Mouse (Mus musculus): Measurements from ENCODE around the gene Chfr. TPM values are rescaled to one million over a fixed set of nuclear protein-coding genes. Genes with fewer than 3 reads are reported as not detected.

Chfr gene
- polyA plus RNA-seq (2015; fragmentation: Nextera tagmentation; extraction: Ambion mirVana): 39.4 and 39.7 TPM in 2 replicates

GRCm38 (mm10) chr5:110135293-110136086, at the start of gene Chfr:
Gene Chfr, plus strand, starts transcription at chr5:110135842.
- Histone ChIP-seq H3K27me3 (ENCODE audit: control insufficient read depth, insufficient read depth, low read length) (no peaks in the 10 kb centered on the region), H3K4me2 (ENCODE audit: low read depth, low read length) (peak within 1 kb of the TSS; percentile 68), H3K27ac (ENCODE audit: low read length) (peak within 1 kb of the TSS; percentile 63), H3K4me1 (ENCODE audit: control insufficient read depth, insufficient read depth, low read length) (0 out of 2 replicates have a peak, but pooled peaks cover 2% of the 10 kb centered on the region), H3K9me3 (replicated peaks; ENCODE audit: control insufficient read depth, low read length) (peaks cover 7% of the 10 kb centered on the region; the same call in 1 of the 2 replicates), H3K36me3 (ENCODE audit: control insufficient read depth, insufficient read depth, low read length) (no peaks in the 10 kb centered on the region), H3K4me3 (replicated peaks; ENCODE audit: low read length) (peak within 1 kb of the TSS; percentile 88), H3K9ac (ENCODE audit: low read length) (peak within 1 kb of the TSS; percentile 86)
- peak; percentile 100 for ATAC-seq (ENCODE audit: insufficient read depth, low FRiP score)
- 3% methylated on average over 46 of the region's 46 CpGs for WGBS

- H3K9me3 ChIP-seq (replicated peaks; ENCODE audit: control insufficient read depth, low read length): peaks cover 4% of the 10 kb centered on the region; the same call in 1 of the 2 replicates
- 32% methylated on average over 14 of the region's 14 CpGs for WGBS
- H3K4me2 ChIP-seq (ENCODE audit: low read depth, low read length): no peak overlapping the region
- no peaks in the 10 kb centered on the region for H3K36me3 ChIP-seq (ENCODE audit: control insufficient read depth, insufficient read depth, low read length)
- no peak overlapping the region for H3K4me3 ChIP-seq (replicated peaks; ENCODE audit: low read length)
- H3K27ac ChIP-seq (ENCODE audit: low read length): no peak overlapping the region
- no peak overlapping the region for H3K9ac ChIP-seq (ENCODE audit: low read length)
- no peaks in the 10 kb centered on the region for H3K27me3 ChIP-seq (ENCODE audit: control insufficient read depth, insufficient read depth, low read length)
- ATAC-seq (ENCODE audit: insufficient read depth, low FRiP score): no peak
- no peaks in the 10 kb centered on the region for H3K4me1 ChIP-seq (ENCODE audit: control insufficient read depth, insufficient read depth, low read length)
These were observed 49.3 kb upstream of the Chfr start for GRCm38 (mm10) chr5:110086161-110086866.

GRCm38 (mm10) chr5:110091546-110091945, 44.1 kb upstream of the Chfr start:
- no peak for ATAC-seq (ENCODE audit: insufficient read depth, low FRiP score)
- no peak overlapping the region for H3K4me3 ChIP-seq (replicated peaks; ENCODE audit: low read length)
- no peak overlapping the region for H3K9ac ChIP-seq (ENCODE audit: low read length)
- WGBS: 56% methylated on average over 2 of the region's 2 CpGs
- H3K36me3 ChIP-seq (ENCODE audit: control insufficient read depth, insufficient read depth, low read length): no peaks in the 10 kb centered on the region
- no peak overlapping the region for H3K27ac ChIP-seq (ENCODE audit: low read length)
- H3K4me2 ChIP-seq (ENCODE audit: low read depth, low read length): no peak overlapping the region
- H3K27me3 ChIP-seq (ENCODE audit: control insufficient read depth, insufficient read depth, low read length): no peaks in the 10 kb centered on the region
- H3K4me1 ChIP-seq (ENCODE audit: control insufficient read depth, insufficient read depth, low read length): 0 out of 2 replicates have a peak, but pooled peaks cover 7% of the 10 kb centered on the region
- no peaks in the 10 kb centered on the region for H3K9me3 ChIP-seq (replicated peaks; ENCODE audit: control insufficient read depth, low read length)

- H3K27me3 ChIP-seq (ENCODE audit: control insufficient read depth, insufficient read depth, low read length): no peaks in the 10 kb centered on the region
- H3K9ac ChIP-seq (ENCODE audit: low read length): peak within 1 kb of the TSS; percentile 63
- no peaks in the 10 kb centered on the region for H3K36me3 ChIP-seq (ENCODE audit: control insufficient read depth, insufficient read depth, low read length)
- no peaks in the 10 kb centered on the region for H3K9me3 ChIP-seq (replicated peaks; ENCODE audit: control insufficient read depth, low read length)
- H3K27ac ChIP-seq (ENCODE audit: low read length): peak within 1 kb of the TSS; percentile 34
- 0 out of 2 replicates have a peak, but pooled peaks cover 7% of the 10 kb centered on the region for H3K4me1 ChIP-seq (ENCODE audit: control insufficient read depth, insufficient read depth, low read length)
- WGBS: under 1% methylated on average over 25 of the region's 25 CpGs
- peak within 1 kb of the TSS; percentile 55 for H3K4me3 ChIP-seq (replicated peaks; ENCODE audit: low read length)
- ATAC-seq (ENCODE audit: insufficient read depth, low FRiP score): peak; percentile 98
- H3K4me2 ChIP-seq (ENCODE audit: low read depth, low read length): peak within 1 kb of the TSS; percentile 81
These were observed 41.4 kb upstream of the Chfr start, which contains the start of gene Gm35315 for GRCm38 (mm10) chr5:110094030-110094846. Gene Gm35315, minus strand, starts transcription at chr5:110094420.

GRCm38 (mm10) chr5:110094847-110095213, 40.8 kb upstream of the Chfr start:
- Histone ChIP-seq H3K27ac (ENCODE audit: low read length) (peak overlapping the region; percentile 34), H3K27me3 (ENCODE audit: control insufficient read depth, insufficient read depth, low read length) (no peaks in the 10 kb centered on the region), H3K36me3 (ENCODE audit: control insufficient read depth, insufficient read depth, low read length) (no peaks in the 10 kb centered on the region), H3K9me3 (replicated peaks; ENCODE audit: control insufficient read depth, low read length) (no peaks in the 10 kb centered on the region), H3K9ac (ENCODE audit: low read length) (peak overlapping the region; percentile 63), H3K4me3 (replicated peaks; ENCODE audit: low read length) (peak overlapping the region; percentile 55), H3K4me1 (ENCODE audit: control insufficient read depth, insufficient read depth, low read length) (0 out of 2 replicates have a peak, but pooled peaks cover 7% of the 10 kb centered on the region), H3K4me2 (ENCODE audit: low read depth, low read length) (peak overlapping the region; percentile 81)
- 3% methylated on average over 4 of the region's 4 CpGs for WGBS
- no peak for ATAC-seq (ENCODE audit: insufficient read depth, low FRiP score)

- H3K27ac ChIP-seq (ENCODE audit: low read length): no peak overlapping the region
- H3K4me2 ChIP-seq (ENCODE audit: low read depth, low read length): no peak overlapping the region
- 48% methylated on average over 1 of the region's 1 CpGs for WGBS
- H3K4me1 ChIP-seq (ENCODE audit: control insufficient read depth, insufficient read depth, low read length): peaks cover 21% of the 10 kb centered on the region
- no peaks in the 10 kb centered on the region for H3K27me3 ChIP-seq (ENCODE audit: control insufficient read depth, insufficient read depth, low read length)
- H3K36me3 ChIP-seq (ENCODE audit: control insufficient read depth, insufficient read depth, low read length): peaks cover 13% of the 10 kb centered on the region
- H3K4me3 ChIP-seq (replicated peaks; ENCODE audit: low read length): no peak overlapping the region
- no peak for ATAC-seq (ENCODE audit: insufficient read depth, low FRiP score)
- no peak overlapping the region for H3K9ac ChIP-seq (ENCODE audit: low read length)
- H3K9me3 ChIP-seq (replicated peaks; ENCODE audit: control insufficient read depth, low read length): no peaks in the 10 kb centered on the region; the same call in 1 of the 2 replicates
These were observed 36.6 kb upstream of the Chfr start for GRCm38 (mm10) chr5:110098991-110099477.

- H3K27me3 ChIP-seq (ENCODE audit: control insufficient read depth, insufficient read depth, low read length): no peaks in the 10 kb centered on the region
- peaks cover 22% of the 10 kb centered on the region for H3K36me3 ChIP-seq (ENCODE audit: control insufficient read depth, insufficient read depth, low read length)
- peaks cover under 1% of the 10 kb centered on the region for H3K9me3 ChIP-seq (replicated peaks; ENCODE audit: control insufficient read depth, low read length)
- no peak within 1 kb of the TSS for H3K9ac ChIP-seq (ENCODE audit: low read length)
- H3K27ac ChIP-seq (ENCODE audit: low read length): peak within 1 kb of the TSS; percentile 38; the same call in 1 of the 2 replicates
- WGBS: 10% methylated on average over 25 of the region's 25 CpGs
- no peak for ATAC-seq (ENCODE audit: insufficient read depth, low FRiP score)
- H3K4me1 ChIP-seq (ENCODE audit: control insufficient read depth, insufficient read depth, low read length): peaks cover 18% of the 10 kb centered on the region
- H3K4me2 ChIP-seq (ENCODE audit: low read depth, low read length): peak within 1 kb of the TSS; percentile 76
- H3K4me3 ChIP-seq (replicated peaks; ENCODE audit: low read length): no peak within 1 kb of the TSS; the same call in 1 of the 2 replicates
These were observed 35.7 kb upstream of the Chfr start, which contains the start of gene Plcxd1 for GRCm38 (mm10) chr5:110099656-110100580. Gene Plcxd1, plus strand, starts transcription at chr5:110099969.

Data from stomach, embryonic 16.5 days (tissue).